Mouse (Mus musculus): ENCODE data around the gene Cmah. TPM values are rescaled to one million over a fixed set of nuclear protein-coding genes. Genes with fewer than 3 reads are reported as not detected.
A peak's percentile ranks its signal among the peaks of the same experiment; 100 is the strongest.

Gene Cmah
- total RNA-seq, 2 experiments from 2014 or later, result 1.5 to 4.6 TPM

DNA sequence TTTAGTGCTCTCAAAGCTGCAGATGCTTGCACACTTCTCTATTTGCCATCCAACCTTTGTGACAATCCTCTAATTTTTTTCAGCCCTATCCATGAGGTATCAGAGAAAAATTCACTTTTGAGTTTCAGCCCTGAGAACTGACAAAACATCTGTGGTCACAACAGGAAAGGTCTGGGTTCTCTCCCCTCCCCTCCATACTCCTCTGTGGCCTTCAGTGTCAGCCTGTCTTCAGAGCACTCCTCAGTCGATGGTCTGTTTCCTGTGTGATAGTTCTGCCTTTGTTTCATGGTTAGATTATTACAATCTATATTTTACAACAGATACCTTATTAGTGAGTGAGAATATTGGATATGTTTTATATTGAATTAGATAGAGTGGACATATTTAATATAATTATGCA lies 184.2 kb downstream of the Cmah start:
- no peak for DNase-seq (ENCODE audit: low spot score in 2 of 2)

DNA sequence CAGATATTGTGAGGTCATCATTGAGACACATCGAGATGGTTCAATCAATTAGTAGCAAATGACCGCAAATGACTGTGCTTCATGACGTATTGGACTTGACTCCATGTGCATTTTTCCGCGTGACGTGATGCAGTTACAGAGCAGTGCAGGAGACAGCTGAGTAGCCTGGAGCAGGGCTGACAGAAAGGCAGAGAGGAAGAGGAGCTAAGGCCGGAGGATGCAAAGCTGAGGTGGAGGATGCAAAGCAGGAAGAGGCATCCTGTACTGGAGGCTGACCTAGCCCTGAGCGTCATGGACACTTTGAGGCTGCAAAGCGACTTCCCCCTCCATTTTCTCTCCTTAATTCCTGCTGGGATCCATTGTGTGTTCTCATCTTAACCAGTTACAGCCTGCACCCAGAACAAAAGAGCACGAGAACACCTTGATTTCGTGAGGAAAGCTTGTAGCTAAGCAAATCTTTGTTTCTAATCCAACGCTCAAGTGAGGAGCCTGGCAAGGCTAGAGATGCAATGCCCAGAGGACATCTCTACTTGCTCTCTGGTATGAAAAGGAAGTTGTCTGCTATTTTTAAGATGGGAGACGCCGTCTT lies 184.8 kb downstream of the Cmah start:
- DNase-seq (ENCODE audit: low spot score in 2 of 2), result no peak

GRCm38 (mm10) chr13:24513717-24514116 lies 186.5 kb downstream of the Cmah start:
- no peak for DNase-seq (ENCODE audit: low spot score in 2 of 2)

DNA sequence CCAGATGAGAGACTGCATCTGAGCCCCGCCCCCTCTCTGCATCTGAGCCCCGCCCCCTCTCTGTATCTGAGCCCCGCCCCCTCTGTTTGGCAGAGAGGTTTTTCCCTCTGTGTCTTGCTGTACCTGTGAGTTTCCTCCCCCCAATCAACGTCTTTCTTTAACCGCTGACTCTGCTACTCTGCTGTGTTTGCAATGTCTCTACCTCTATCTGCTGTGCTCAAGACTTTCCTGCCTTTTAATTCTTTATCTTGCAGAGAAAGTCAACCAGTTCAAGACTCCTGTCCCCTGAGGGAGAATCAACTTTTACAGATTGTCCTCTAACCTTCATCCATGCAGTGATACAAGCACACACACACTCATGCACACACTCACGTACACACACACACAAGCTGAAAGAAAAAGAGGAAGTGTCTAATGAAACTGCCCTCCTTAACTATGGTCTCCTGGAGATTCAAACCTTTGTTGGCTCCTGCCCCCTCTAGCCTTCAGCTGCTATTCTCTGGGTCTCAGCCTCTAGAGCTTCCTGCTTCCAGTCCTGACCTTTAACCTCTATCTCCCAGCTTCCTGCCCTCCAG lies 188.0 kb downstream of the Cmah start:
- no peak for DNase-seq (ENCODE audit: low spot score in 2 of 2)

DNA sequence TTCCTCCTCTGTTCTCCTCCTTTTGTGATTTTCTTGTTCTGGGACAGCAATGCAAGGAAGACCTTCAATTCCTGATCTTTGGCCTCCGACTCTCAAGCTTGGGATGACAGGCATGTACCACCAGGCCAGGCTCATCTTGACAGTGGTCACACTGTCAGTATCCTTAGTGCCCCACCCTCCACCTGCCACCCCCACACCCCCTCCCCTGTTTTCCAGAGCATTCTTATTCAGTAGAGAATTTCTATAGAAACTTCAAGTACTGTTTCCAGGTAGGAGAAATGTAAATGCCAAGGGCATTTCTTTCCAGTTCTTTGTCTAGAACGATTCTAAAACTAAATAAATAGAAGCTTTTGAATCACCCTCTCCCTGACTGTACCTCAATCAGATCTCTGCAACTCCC lies 190.6 kb downstream of the Cmah start:
- DNase-seq (ENCODE audit: low spot score in 2 of 2), result no peak

GRCm38 (mm10) chr13:24518887-24519286 lies 191.7 kb downstream of the Cmah start:
- peak; percentile 56 to 67 for DNase-seq (ENCODE audit: low spot score in 2 of 2)

DNA sequence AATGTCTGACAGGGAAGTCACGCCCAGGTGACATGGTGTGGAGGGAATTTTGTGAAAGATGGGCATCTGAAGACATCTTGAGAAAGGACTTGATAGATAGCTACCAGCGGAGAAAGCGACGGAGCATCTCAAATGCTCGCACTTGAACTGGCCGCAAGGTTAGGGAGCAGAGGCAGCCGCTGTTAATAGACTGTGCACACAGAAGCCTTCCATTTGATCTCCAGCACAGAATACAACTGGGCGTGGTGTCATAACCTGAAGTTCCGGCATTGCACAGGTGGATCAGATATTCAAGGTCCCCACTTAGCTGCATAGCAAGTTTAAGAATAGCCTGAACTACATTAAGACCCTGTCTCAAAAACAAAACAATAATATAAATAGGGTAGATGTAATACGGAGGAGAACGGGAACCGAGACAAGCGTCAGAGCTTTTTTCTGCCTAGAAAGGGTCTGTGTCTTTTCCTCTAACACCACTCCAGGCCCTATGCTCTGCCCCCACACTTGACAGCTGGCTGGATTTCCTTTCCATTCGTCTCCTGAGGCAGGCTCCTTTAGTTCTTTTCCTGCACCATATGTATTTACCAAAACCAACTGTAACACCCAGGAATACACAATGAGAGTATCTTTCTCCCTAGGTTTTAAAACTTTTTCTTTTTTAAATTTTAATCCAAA lies 192.9 kb downstream of the Cmah start:
- DNase-seq (ENCODE audit: low spot score in 2 of 2), result no peak

- no peak for DNase-seq (ENCODE audit: low spot score in 2 of 2)
These were observed 193.6 kb downstream of the Cmah start for GRCm38 (mm10) chr13:24520796-24521195.

DNA sequence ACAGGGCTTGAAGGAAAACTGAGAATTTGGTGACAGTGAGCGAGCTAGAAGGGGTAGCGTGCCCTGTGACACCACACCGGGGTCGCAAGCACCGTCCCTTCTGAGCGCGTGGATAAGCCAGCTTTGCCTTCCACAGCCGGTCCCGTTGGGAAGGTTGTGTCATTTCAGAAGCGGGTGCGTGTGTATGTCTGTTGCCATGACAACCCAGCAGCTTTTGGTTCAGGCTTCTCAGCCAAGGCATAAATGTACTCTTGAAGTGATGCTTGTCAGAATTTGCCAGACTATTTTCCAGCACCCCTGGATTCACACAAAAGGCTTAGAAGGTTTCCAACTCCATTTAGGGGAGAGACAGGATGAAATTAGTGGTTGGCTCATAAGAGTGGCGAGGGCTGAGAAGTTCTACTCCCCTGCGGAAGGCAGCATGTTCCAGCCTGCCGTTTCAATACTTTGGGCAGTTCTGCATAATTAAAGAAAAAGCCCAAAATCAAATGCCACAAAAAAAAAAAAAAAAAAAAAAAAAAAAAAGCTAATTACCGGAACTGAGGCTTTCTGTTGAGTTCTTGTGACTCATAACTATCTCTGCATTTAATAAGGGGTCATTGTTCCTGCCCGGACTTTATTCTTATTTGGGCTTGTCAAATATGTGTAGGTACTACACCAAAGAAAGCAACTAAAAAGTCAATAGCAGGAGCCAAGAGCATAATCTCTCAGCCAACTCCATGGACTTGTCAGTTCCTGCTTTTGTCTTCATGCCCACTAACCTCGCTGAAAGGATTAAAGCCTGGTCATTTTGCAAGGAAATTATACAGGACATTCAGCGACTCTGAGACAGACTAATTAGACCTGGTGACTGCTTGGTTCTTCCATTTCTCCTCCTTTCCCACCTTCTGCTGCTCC lies 194.5 kb downstream of the Cmah start:
- no peak for DNase-seq (ENCODE audit: low spot score in 2 of 2)

- DNase-seq (ENCODE audit: low spot score in 2 of 2), result no peak
These were observed 195.2 kb downstream of the Cmah start for GRCm38 (mm10) chr13:24522343-24522837.

DNA sequence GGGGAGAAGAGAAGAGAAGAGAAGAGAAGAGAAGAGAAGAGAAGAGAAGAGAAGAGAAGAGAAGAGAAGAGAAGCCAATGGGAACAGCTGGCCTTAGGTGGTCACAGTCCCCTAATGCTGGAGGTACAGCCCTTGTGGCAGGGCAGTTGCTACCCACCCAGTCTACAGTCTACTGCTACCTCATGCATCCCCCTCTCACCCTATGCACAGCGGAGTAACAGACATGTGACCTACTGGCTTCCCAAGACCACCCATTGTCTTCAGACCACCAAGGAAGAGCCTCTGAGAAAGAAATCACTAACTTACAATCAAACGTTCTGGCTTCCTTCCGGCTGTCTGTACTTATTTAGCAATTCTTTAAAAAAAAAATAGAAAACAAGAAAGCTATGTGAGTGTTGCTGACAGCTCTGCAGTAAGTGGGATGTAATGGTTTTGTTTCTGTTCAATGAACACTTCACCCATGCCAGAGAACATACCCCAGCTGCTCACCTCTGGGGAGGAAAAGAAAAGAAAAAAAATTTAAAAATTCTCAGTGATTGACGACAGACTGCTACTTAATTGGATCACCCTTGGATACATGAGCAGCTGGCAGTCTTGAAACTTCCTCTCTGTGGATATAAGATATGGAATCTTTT lies 196.5 kb downstream of the Cmah start:
- no peak for DNase-seq (ENCODE audit: low spot score in 2 of 2)

DNA sequence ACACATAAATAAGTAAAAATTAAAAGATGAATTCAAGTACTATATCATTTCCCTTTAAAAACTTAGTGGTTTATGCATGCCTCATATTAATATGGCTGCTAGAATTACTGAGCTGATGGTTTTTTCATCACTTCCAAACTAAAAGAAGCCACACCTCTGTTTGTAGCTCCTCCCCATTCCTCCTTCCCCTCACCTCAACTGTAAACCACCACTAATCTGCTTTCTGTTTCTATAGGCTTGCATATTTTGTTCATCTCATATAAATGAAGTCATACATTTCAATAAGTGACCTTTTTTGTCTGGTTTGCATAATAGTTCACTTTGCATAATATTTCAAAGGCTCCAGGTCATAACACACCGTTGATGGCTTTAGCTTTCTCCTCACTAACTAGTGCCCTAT lies 197.3 kb downstream of the Cmah start:
- DNase-seq (ENCODE audit: low spot score in 2 of 2), result no peak

GRCm38 (mm10) chr13:24525551-24525950 lies 198.3 kb downstream of the Cmah start:
- DNase-seq (ENCODE audit: low spot score in 2 of 2), result no peak

- no peak for DNase-seq (ENCODE audit: low spot score in 2 of 2)
These were observed 199.7 kb downstream of the Cmah start for GRCm38 (mm10) chr13:24526916-24527315.

Other genes with a start within 250 kb of the Cmah start
- 10 to 100 TPM; 29.7 to 44.1 TPM for gene Carmil1, start 46.6 kb upstream of the Cmah start, total RNA-seq (2021)